Comparison of ENCODE assay signal across 8 mouse cellular contexts in the genomic region with DNA sequence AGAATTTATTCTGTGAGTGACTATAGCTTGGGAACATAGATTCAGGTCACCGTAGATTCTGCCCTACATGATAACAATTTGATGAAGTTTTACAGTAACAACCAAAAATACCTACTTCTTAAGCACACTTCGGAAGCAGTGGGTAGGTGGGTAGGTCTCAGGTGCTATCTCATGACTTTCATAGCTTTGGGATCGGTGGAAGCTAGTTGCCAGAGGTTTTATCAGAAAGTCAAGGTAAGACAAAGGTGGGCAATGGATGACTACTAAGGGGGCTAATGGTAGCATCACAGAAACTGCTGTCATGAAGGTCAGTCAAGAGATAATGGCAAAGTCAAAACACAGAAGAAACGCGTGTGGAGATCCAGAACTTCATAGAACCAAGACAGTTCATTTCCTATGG. TPM values are rescaled to one million over a fixed set of nuclear protein-coding genes. Genes with fewer than 3 reads are reported as not detected.
A peak's percentile ranks its signal among the peaks of the same experiment; 100 is the strongest.
DNase-seq lines count a peak whose midpoint lies in the region; ATAC-seq and TF ChIP-seq lines count a peak whose summit lies in the region.

No protein-coding gene starts in this region.

- H3K4me1 ChIP-seq in kidney, postnatal 0 days (replicated peaks; ENCODE audit: insufficient read depth, low read length): peaks cover 8% of the 10 kb centered on the region
- peaks cover 20% of the 10 kb centered on the region for H3K4me1 ChIP-seq in hindbrain, embryonic 14.5 days (replicated peaks; ENCODE audit: control insufficient read depth, insufficient read depth, low read length)
- peaks cover 16% of the 10 kb centered on the region for H3K4me1 ChIP-seq in midbrain, embryonic 16.5 days (ENCODE audit: control insufficient read depth, insufficient read depth, low read length)

- peak overlapping the region; percentile 89 for H3K4me2 ChIP-seq in kidney, postnatal 0 days (ENCODE audit: low read length)
- peak overlapping the region; percentile 96 for H3K4me2 ChIP-seq in hindbrain, embryonic 14.5 days (replicated peaks)
- peak overlapping the region; percentile 88 for H3K4me2 ChIP-seq in midbrain, embryonic 16.5 days (ENCODE audit: low read length)

- 0 out of 2 replicates have a peak overlapping the region, but pooled peaks have one; percentile 62 for H3K27ac ChIP-seq in kidney, postnatal 0 days
- peak overlapping the region; percentile 53; the same call in 1 of the 2 replicates for H3K27ac ChIP-seq in hindbrain, embryonic 14.5 days
- H3K27ac ChIP-seq in midbrain, embryonic 16.5 days (ENCODE audit: low read length): peak overlapping the region; percentile 56

- 95% methylated on average over 5 of the region's 5 CpGs for WGBS in kidney, postnatal 0 days
- 95% methylated on average over 5 of the region's 5 CpGs for WGBS in hindbrain, embryonic 14.5 days
- WGBS in midbrain, embryonic 16.5 days: 97% methylated on average over 5 of the region's 5 CpGs

- no peak for ATAC-seq in kidney, postnatal 0 days (replicated peaks; ENCODE audit: low FRiP score, low read depth)
- no peak for ATAC-seq in hindbrain, embryonic 14.5 days (ENCODE audit: low FRiP score)
- no peak for ATAC-seq in midbrain, embryonic 16.5 days

- DNase-seq in adrenal gland, adult (ENCODE audit: inconsistent age in 2 of 2, low spot score in 1 of 2): peak; percentile 13 to 59
- DNase-seq in adrenal gland, adult 18-20 months (ENCODE audit: low spot score in 2 of 2): no peak
- DNase-seq in kidney, postnatal 0 days (ENCODE audit: low spot score): no peak
- DNase-seq in kidney, postnatal 14 days: no peak
- no peak for DNase-seq in hindbrain, embryonic 14.5 days (ENCODE audit: low spot score)
- DNase-seq in layer of hippocampus, postnatal 14 days (ENCODE audit: low spot score in 2 of 2): no peak
- DNase-seq in adrenal gland, postnatal 36 days: no peak

- no peaks in the 10 kb centered on the region for H3K9me3 ChIP-seq in kidney, postnatal 0 days (replicated peaks; ENCODE audit: low read length)
- H3K9me3 ChIP-seq in hindbrain, embryonic 14.5 days (ENCODE audit: control insufficient read depth, low read length): no peaks in the 10 kb centered on the region
- H3K9me3 ChIP-seq in midbrain, embryonic 16.5 days (replicated peaks; ENCODE audit: control insufficient read depth, low read length, poor library complexity, severe bottlenecking): no peaks in the 10 kb centered on the region

- H3K36me3 ChIP-seq in kidney, postnatal 0 days (ENCODE audit: insufficient read depth, low read length): 0 out of 2 replicates have a peak, but pooled peaks cover 6% of the 10 kb centered on the region
- H3K36me3 ChIP-seq in hindbrain, embryonic 14.5 days (replicated peaks; ENCODE audit: control insufficient read depth, insufficient read depth): peaks cover 13% of the 10 kb centered on the region
- peaks cover 13% of the 10 kb centered on the region for H3K36me3 ChIP-seq in midbrain, embryonic 16.5 days (ENCODE audit: control insufficient read depth, insufficient read depth, low read length)

- H3K9ac ChIP-seq in kidney, postnatal 0 days (ENCODE audit: low read depth, low read length): no peak overlapping the region
- no peak overlapping the region for H3K9ac ChIP-seq in hindbrain, embryonic 14.5 days
- H3K9ac ChIP-seq in midbrain, embryonic 16.5 days (ENCODE audit: low read depth, low read length): no peak overlapping the region

- H3K27me3 ChIP-seq in kidney, postnatal 0 days (ENCODE audit: insufficient read depth, low read length): no peaks in the 10 kb centered on the region
- H3K27me3 ChIP-seq in hindbrain, embryonic 14.5 days (ENCODE audit: control insufficient read depth, insufficient read depth, low read length): no peaks in the 10 kb centered on the region
- no peaks in the 10 kb centered on the region for H3K27me3 ChIP-seq in midbrain, embryonic 16.5 days (ENCODE audit: control insufficient read depth, insufficient read depth, low read depth, low read length)

- no peak overlapping the region for H3K4me3 ChIP-seq in kidney, postnatal 0 days (replicated peaks; ENCODE audit: low read depth, low read length)
- no peak overlapping the region; the same call in 1 of the 2 replicates for H3K4me3 ChIP-seq in hindbrain, embryonic 14.5 days (replicated peaks; ENCODE audit: low read length)
- H3K4me3 ChIP-seq in midbrain, embryonic 16.5 days (ENCODE audit: low read depth, low read length): no peak overlapping the region

- no peak for TF ChIP-seq CTCF in kidney, postnatal 0 days (IDR thresholded peaks at IDR 0.05; ENCODE audit: low read depth)

RNA-seq across cellular contexts. Expression of a gene that starts 0.6 kb away (rescaled TPM):
- 10 to 100 TPM; 30.0 to 32.5 TPM for total RNA-seq in adrenal gland, adult 18-20 months (2021)
- polyA plus RNA-seq in kidney, postnatal 0 days (2015; fragmentation: Nextera tagmentation; extraction: Ambion mirVana): 29.5 TPM in 2 replicates
- polyA plus RNA-seq in hindbrain, embryonic 14.5 days (2014; fragmentation: Nextera tagmentation; extraction: Ambion mirVana): 39.1 and 41.3 TPM in 2 replicates
- 43.1 and 43.6 TPM in 2 replicates for polyA plus RNA-seq in midbrain, embryonic 16.5 days (2015; fragmentation: Nextera tagmentation; extraction: Ambion mirVana)
- 10 to 100 TPM; 51.3 to 52.7 TPM for total RNA-seq in layer of hippocampus, postnatal 14 days (2021)
- 10 to 100 TPM; 35.8 to 43.0 TPM for total RNA-seq in adrenal gland, postnatal 36 days (2021)

RNA-seq across cellular contexts. Expression of a gene that starts 0.7 kb away (rescaled TPM):
- 10 to 100 TPM; 18.1 to 22.0 TPM for total RNA-seq in adrenal gland, adult 18-20 months (2021)
- polyA plus RNA-seq in kidney, postnatal 0 days (2015; fragmentation: Nextera tagmentation; extraction: Ambion mirVana): 34.8 and 35.3 TPM in 2 replicates
- 68.2 and 75.3 TPM in 2 replicates for polyA plus RNA-seq in hindbrain, embryonic 14.5 days (2014; fragmentation: Nextera tagmentation; extraction: Ambion mirVana)
- polyA plus RNA-seq in midbrain, embryonic 16.5 days (2015; fragmentation: Nextera tagmentation; extraction: Ambion mirVana): 69.7 and 70.7 TPM in 2 replicates
- 10 to 100 TPM; 41.9 to 47.9 TPM for total RNA-seq in layer of hippocampus, postnatal 14 days (2021)
- 10 to 100 TPM; 16.7 to 20.2 TPM for total RNA-seq in adrenal gland, postnatal 36 days (2021)

Comparison
In these comparisons a context has a peak if more than half of its experiments do, and no peak if none do; other contexts are left out.
1. DNase-seq: peak in adrenal gland, adult (2 of 2); none in adrenal gland, adult 18-20 months (0 of 2), kidney, postnatal 0 days (single experiment), kidney, postnatal 14 days (single experiment), hindbrain, embryonic 14.5 days (single experiment), layer of hippocampus, postnatal 14 days (0 of 2) and adrenal gland, postnatal 36 days (0 of 2).
2. Peak in every context shown above with its lines, with median percentiles within 50 percentile points of each other: H3K27ac ChIP-seq and H3K4me2 ChIP-seq.